Mouse (Mus musculus): ENCODE results near the gene Rtel1.

- TF ChIP-seq CTCF (IDR thresholded peaks at IDR 0.05; ENCODE audit: borderline replicate concordance, extremely low read depth, insufficient read depth, insufficient read length): no peak
- no peak for TF ChIP-seq POLR2A (IDR thresholded peaks at IDR 0.05; ENCODE audit: borderline replicate concordance, extremely low read depth, insufficient read depth, insufficient read length, poor library complexity, severe bottlenecking)
Observed at GRCm38 (mm10) chr2:181394086-181394485, 74.5 kb downstream of the Rtel1 start.
